Mouse (Mus musculus) liver, embryonic 14.5 days (tissue): ENCODE results near the gene Angel1. TPM values are rescaled to one million over a fixed set of nuclear protein-coding genes. Genes with fewer than 3 reads are reported as not detected.

Experiments used
- ATAC-seq: fragments of 200-750 bp; cut with Nextera tagmentation; 2 replicates; pipeline ENCODE4 v1.8.0; 2017; ENCODE audit warnings: moderate number of reproducible peaks, mild to moderate bottlenecking, moderate library complexity; ENCODE audit not compliant: insufficient read depth
- DNase-seq, 3 experiments: peaks; one replicate each; pipeline ENCODE4 v3.0.0-alpha.2; 2012 to 2013; ENCODE audit warnings: low read depth in 3 of 3, low spot score in 3 of 3
- H3K27ac ChIP-seq: fragments of 300-500 bp; sonication (generic); 2 replicates; pipeline ENCODE4 v1.5.1; 2014; ENCODE audit warnings: moderate library complexity, mild to moderate bottlenecking, control low read depth, inconsistent platforms
- H3K27me3 ChIP-seq: fragments of 300-500 bp; sonication (generic); 2 replicates; pipeline ENCODE4 v1.6.1; 2014; ENCODE audit warnings: mild to moderate bottlenecking, low read length, moderate library complexity; ENCODE audit not compliant: control insufficient read depth, insufficient read depth
- H3K36me3 ChIP-seq: fragments of 300-500 bp; sonication (generic); replicated peaks from 2 replicates; pipeline ENCODE4 v1.6.1; 2014; ENCODE audit warnings: low read depth; ENCODE audit not compliant: control insufficient read depth, insufficient read depth
- H3K4me1 ChIP-seq, 2 experiments: fragments of 200-500 bp in 1 of 2; fragments of 300-500 bp in 1 of 2; sonication (generic) in 1 of 2; replicated peaks; 2 replicates each; pipeline ENCODE4 v1.6.1; 2012 to 2014; ENCODE audit warnings: antibody characterized with exemption in 1 of 2, inconsistent platforms in 1 of 2, low read length in 1 of 2; ENCODE audit not compliant: control insufficient read depth in 2 of 2, insufficient read depth in 2 of 2
- H3K4me2 ChIP-seq: fragments of 300-500 bp; sonication (generic); 2 replicates; pipeline ENCODE4 v1.6.1; 2014; ENCODE audit warnings: low read depth, mild to moderate bottlenecking, control low read depth, moderate library complexity
- H3K4me3 ChIP-seq, 2 experiments: fragments of 200-500 bp in 1 of 2; fragments of 300-500 bp in 1 of 2; sonication (generic) in 1 of 2; 2 replicates each; pipeline ENCODE4 v1.5.1; 2012 to 2014; ENCODE audit warnings: low read depth in 2 of 2, low read length in 2 of 2, mild to moderate bottlenecking in 2 of 2, control low read depth in 1 of 2, inconsistent platforms in 1 of 2, moderate library complexity in 1 of 2; ENCODE audit not compliant: insufficient read depth in 1 of 2
- H3K9ac ChIP-seq: fragments of 300-500 bp; sonication (generic); replicated peaks from 2 replicates; pipeline ENCODE4 v1.6.1; 2014; ENCODE audit warnings: mild to moderate bottlenecking, control low read depth, moderate library complexity
- H3K9me3 ChIP-seq: fragments of 300-500 bp; sonication (generic); 2 replicates; pipeline ENCODE4 v1.6.1; 2016; ENCODE audit warnings: low read length, mixed read lengths; ENCODE audit not compliant: control insufficient read depth
- CTCF ChIP-seq: IDR thresholded peaks from 2 replicates; pipeline ENCODE4 v1.5.1; 2016; ENCODE audit warnings: antibody characterized with exemption, low read depth, control low read depth
- EP300 ChIP-seq: IDR thresholded peaks from 2 replicates; pipeline ENCODE4 v1.6.1; 2016; ENCODE audit warnings: antibody characterized with exemption, low read depth
- WGBS: fragments of 180-500 bp; shearing (Covaris S2); extraction: QIAGEN DNeasy Blood & Tissue Kit; methylation state at CpG from one replicate; pipeline ENCODE4 v1.1.7; 2014; ENCODE audit not compliant: insufficient replicate concordance; 5-methylcytosine and 5-hydroxymethylcytosine counted together
- polyA plus RNA-seq, 2 experiments: library from polyadenylated mRNA; depleted of rRNA in 1 of 2; stranded (reverse) in 1 of 2; unstranded in 1 of 2; fragments of >200 nt; fragmentation: Nextera tagmentation in 1 of 2; extraction: Ambion mirVana in 1 of 2; gene quantifications; 2 replicates each; pipeline versions ENCODE4 v1.2.1 to v1.2.3; 2012 to 2014

Angel1 gene
- polyA plus RNA-seq (2012; rRNA removed) (0.56 and 0.60 TPM in 2 replicates), polyA plus RNA-seq (2014; fragmentation: Nextera tagmentation; extraction: Ambion mirVana) (0.68 and 1.1 TPM in 2 replicates)

GRCm38 (mm10) chr12:86726120-86726640, at the start of gene Angel1:
Gene Angel1, minus strand, starts transcription at chr12:86726460.
- H3K36me3 ChIP-seq = no peaks in the 10 kb centered on the region
- peak; percentile 99 for ATAC-seq
- peak within 1 kb of the TSS; percentile 64 to 66 for H3K4me3 ChIP-seq
- peak within 1 kb of the TSS; percentile 41 for H3K9ac ChIP-seq
- 0 out of 4 replicates have a peak, but pooled peaks cover 0 to 2% of the 10 kb centered on the region in 2 experiments for H3K4me1 ChIP-seq
- DNase-seq = peak; percentile 81 to 86 (median 83)
- peak within 1 kb of the TSS; percentile 89 for H3K4me2 ChIP-seq
- no peaks in the 10 kb centered on the region for H3K27me3 ChIP-seq
- TF ChIP-seq CTCF (peak; percentile 14; the same call in 1 of the 2 replicates), EP300 (0 out of 2 replicates have a peak, but pooled peaks have one; percentile 33)
- H3K9me3 ChIP-seq = no peaks in the 10 kb centered on the region
- WGBS = under 1% methylated on average over 43 of the region's 44 CpGs
- no peak within 1 kb of the TSS for H3K27ac ChIP-seq

GRCm38 (mm10) chr12:86775561-86776280, 49.5 kb upstream of the Angel1 start:
- Histone ChIP-seq H3K27ac (no peak overlapping the region), H3K4me2 (no peak overlapping the region), H3K9ac (no peak overlapping the region), H3K36me3 (no peaks in the 10 kb centered on the region), H3K27me3 (no peaks in the 10 kb centered on the region), H3K4me3 (no peak overlapping the region), H3K9me3 (no peaks in the 10 kb centered on the region), H3K4me1 (no peaks in the 10 kb centered on the region)
- no peak for DNase-seq
- 50% methylated on average over 7 of the region's 7 CpGs for WGBS
- TF ChIP-seq CTCF (no peak), EP300 (no peak)
- no peak for ATAC-seq

- H3K4me3 ChIP-seq = no peak overlapping the region
- no peaks in the 10 kb centered on the region for H3K4me1 ChIP-seq
- H3K4me2 ChIP-seq = no peak overlapping the region
- ATAC-seq (no peak), DNase-seq (no peak)
- H3K9me3 ChIP-seq = no peaks in the 10 kb centered on the region
- WGBS = 38% methylated on average over 3 of the region's 3 CpGs
- H3K27ac ChIP-seq = no peak overlapping the region
- no peaks in the 10 kb centered on the region for H3K27me3 ChIP-seq
- H3K9ac ChIP-seq = no peak overlapping the region
- H3K36me3 ChIP-seq = no peaks in the 10 kb centered on the region
- no peak for TF ChIP-seq EP300
- TF ChIP-seq CTCF = no peak
Measured at GRCm38 (mm10) chr12:86772551-86772950, 46.3 kb upstream of the Angel1 start.

- TF ChIP-seq CTCF = peak; percentile 95
- no peak for TF ChIP-seq EP300
- no peaks in the 10 kb centered on the region for H3K27me3 ChIP-seq
- ATAC-seq (peak; percentile 57), DNase-seq (peak; percentile 64 to 73 (median 68))
- no peak overlapping the region for H3K27ac ChIP-seq
- 7% methylated on average over 12 of the region's 12 CpGs for WGBS
- H3K9me3 ChIP-seq = no peaks in the 10 kb centered on the region
- H3K9ac ChIP-seq = no peak overlapping the region
- H3K4me1 ChIP-seq = no peaks in the 10 kb centered on the region
- H3K4me2 ChIP-seq = no peak overlapping the region
- no peak overlapping the region for H3K4me3 ChIP-seq
- H3K36me3 ChIP-seq = no peaks in the 10 kb centered on the region
Measured at GRCm38 (mm10) chr12:86771823-86772427, 45.7 kb upstream of the Angel1 start.

GRCm38 (mm10) chr12:86770927-86771326, 44.7 kb upstream of the Angel1 start:
- Histone ChIP-seq H3K27ac (no peak overlapping the region), H3K4me3 (no peak overlapping the region), H3K27me3 (no peaks in the 10 kb centered on the region), H3K4me1 (no peaks in the 10 kb centered on the region), H3K9ac (no peak overlapping the region), H3K9me3 (no peaks in the 10 kb centered on the region), H3K36me3 (no peaks in the 10 kb centered on the region), H3K4me2 (no peak overlapping the region)
- WGBS = 35% methylated on average over 3 of the region's 3 CpGs
- no peak for TF ChIP-seq EP300
- TF ChIP-seq CTCF = no peak
- ATAC-seq (no peak), DNase-seq (no peak)
